Mouse (Mus musculus) naive thymus-derived CD4-positive, alpha-beta T cell, adult 2 months (primary cell): ENCODE data around the gene Copg2.

ENCODE experiments used
- DNase-seq: peaks from one replicate; pipeline ENCODE4 v3.0.0-alpha.2; 2011; ENCODE audit warnings: low read depth

Gene Copg2

DNA sequence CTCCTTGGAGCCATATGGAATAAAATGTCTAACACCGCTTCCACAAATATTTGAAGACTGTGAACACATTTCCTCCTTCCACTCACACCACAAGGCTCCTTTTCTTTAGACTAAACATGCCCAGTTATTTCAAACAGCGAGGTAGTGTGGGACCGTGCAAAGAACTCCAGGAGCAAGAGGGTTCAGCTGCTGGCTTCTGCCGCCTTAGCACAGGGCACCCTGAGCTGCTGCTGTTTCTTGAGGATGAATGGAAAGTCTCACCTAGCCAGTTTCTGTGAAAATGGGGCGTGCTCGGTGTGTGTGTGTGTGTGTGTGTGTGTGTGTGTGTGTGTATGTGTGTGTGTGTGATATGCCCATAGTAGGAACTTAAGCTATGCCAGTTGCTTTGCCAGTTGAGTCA, 162.1 kb downstream of the Copg2 start:
- DNase-seq: no peak

DNA sequence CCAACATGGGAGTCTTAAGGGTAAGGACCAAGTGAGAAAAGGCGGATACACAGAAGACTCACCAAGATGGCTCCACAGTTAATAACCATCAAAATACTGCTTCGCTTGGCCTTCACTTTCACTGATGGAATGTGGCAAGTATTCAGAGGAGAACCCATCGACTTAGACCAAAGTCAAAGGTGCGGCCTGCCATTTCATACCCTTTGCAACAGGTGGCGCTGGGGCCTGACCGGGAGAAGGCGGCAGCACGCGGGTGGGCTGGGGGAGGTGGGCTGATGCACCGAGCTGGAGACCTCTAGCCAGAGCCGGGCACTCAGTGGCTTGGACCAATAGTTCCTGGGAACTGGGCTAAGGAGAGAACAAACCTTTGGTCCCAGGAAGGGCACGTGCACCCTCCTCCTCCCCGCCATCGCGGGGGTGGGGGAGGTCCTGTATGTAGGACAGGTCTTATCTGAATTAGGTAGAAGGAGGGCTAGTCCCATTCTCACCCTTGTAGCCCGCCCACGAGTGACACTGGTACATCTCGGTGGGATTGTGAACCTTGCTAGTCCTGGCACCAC, 163.9 kb downstream of the Copg2 start:
- no peak for DNase-seq

DNA sequence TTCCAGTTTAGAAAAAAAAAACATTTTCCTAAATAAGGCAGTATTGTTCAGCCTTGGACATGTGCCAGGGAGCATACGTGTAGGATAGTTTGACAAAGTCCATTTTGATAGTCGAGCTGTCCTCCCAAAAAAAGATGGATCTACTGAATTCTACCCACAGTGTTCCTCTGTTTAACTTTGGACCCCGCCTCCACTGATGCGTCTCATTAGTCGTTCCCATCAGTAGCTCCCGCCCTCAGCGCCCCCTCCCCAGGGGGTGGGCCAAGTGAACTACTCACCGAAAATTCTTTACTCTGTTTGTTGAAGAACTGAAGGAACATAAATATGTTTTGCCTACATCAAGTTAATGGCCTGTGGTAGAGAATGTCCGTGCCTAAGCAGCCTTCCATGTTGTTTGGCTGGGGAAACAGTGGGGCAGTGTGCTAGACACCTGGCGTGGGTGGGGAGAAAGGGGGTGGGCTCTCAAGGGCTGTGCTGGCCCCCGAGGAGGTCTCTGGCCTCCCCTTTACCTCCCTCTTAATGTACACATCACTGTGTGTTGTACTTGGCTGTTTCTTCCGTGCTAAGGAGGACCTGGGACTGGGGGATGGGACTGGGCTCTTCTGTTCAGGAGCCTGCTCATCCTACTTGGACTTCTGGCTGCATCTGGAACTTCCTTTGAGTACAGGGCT, 166.2 kb downstream of the Copg2 start:
- no peak for DNase-seq

DNA sequence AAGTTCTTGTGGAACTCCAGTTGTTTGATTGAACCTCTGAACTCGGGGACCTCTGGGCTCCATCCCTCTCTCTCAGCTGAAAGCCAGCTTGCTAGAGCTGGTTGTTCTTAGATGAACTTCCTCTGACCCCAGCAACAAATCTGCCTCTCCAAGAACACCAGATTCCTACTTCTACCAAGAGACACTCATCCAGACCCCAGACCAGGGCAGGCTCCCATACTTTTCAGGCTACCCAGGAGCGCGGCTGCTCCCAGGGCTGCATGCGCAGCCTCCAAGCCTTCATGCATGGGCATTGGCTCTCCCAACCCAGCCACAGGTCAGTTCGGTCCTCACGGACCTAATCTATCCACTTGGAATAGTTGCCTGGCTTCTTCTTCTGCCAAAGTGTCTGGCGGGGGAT, 173.3 kb downstream of the Copg2 start, which contains the start of gene Mest:
TSS of gene Mest (plus strand) at position 217 of the 400 bp plus-strand sequence.
- no peak for DNase-seq

DNA sequence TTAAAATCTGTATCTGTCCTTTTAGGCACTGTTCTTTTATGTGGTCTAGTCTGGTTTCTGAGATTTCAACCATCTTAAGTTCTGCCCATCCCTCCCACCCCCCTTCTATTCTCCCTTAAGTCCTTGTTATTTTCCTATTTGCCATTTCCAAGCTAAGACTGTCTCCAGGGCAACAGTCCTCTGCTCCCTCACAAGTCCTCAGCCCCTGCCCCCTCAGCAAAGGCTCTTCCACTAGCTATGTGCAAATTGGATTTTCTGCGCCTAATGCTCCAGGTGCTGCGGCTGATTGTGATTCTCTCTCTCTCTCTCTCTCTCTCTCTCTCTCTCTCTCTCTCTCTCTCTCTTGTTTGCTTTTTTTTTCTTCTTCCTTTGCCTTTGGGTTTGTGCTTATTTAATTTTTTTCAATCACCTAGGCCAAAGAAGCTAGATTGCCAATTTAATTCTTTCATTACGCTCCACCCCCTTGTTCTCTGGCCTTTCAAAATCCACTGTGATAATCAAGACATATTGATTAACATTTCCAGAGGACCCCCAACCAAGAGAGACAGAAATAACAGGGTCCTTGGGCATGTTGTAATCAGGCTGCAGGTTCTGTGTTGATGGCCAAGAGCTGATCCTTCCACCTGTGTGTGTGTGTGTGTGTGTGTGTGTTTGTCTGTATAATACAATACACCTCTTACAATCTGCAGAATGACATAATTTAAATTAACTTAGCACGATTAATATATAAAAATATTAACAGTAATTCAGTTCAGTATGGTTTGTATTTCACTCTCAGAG, 174.0 kb downstream of the Copg2 start:
- DNase-seq: no peak

DNA sequence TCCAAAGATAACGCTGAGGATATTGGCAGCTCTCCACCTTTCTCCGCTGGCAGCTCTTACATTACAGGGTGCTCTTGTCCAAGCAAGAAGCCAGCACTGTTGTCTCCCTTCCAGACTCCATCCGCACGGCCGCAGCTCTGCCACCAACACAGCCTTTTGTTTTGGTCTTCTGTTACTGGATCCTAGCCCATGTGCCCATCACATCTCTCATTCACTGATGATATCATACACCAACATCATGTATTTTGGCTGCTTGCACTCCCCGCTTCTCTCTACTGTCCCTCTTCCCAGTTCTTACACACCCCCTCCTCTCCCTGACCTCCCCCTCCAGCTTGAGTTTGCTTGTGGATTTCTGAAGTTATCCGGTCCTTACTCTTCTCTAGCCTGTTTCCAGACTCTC, 179.8 kb downstream of the Copg2 start:
- no peak for DNase-seq

DNA sequence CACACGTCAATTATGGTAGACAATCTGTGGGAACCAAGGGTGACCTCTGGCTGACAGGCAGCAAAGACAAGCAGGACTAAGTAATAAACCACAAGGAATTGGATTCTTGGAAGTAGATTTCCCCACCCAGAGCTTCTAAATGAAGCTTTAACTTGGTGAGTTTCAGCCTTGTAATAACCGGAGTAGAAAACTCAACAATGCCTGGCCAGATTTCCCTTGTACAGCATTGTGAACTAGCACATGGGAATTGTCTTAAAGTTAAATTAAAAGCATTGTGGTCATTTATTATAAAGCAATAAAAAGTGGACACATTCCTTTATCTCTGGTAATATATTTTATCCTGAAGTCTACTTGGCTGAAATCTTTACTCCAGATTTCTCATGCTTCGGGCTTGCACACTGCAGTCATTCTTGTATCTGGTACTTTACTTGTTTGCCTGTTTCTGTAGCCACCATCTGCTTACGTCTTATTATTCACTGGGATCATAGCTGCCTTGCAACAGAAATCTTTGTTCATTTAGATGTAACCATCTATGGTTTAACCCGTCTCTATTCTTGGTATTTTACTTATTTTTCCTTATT, 181.6 kb downstream of the Copg2 start:
- DNase-seq: no peak

DNA sequence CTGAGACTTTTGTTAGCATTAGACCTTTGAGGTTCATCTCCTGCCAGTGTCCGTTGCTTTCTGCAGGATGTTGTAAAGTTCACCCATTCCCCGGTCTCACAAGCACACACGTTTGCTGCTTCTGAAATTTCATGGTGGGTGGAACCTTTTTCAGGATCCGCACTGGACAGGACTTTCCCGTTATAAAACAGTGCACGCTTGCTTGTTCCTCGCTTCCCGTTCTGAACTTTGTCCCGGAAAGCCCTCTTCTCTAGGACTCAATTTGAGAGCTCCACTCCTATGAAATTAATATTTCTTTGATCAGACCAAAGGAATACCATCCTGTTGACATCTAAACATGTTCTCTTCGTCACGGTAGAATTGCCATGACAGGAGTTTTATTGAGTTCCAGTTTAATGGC, 182.7 kb downstream of the Copg2 start:
- no peak for DNase-seq

DNA sequence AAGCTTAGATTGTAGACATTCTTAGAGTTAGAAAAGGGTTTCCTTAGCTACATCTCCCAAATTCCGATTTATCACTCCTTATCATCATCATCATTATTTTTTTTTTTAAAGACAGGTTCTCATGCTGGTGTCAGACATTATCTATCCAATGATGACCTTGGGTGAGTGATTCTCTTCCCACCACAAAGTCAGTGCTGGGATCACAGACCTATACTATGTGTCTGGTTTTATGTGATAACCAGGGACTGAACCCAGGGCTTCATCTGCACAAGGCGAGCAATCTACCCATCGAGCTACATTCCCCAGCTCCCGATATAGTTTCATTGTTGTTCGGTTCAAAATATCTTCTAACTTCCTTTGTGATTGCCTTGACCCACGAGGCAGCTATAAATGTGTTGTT, 183.1 kb downstream of the Copg2 start:
- DNase-seq: no peak

DNA sequence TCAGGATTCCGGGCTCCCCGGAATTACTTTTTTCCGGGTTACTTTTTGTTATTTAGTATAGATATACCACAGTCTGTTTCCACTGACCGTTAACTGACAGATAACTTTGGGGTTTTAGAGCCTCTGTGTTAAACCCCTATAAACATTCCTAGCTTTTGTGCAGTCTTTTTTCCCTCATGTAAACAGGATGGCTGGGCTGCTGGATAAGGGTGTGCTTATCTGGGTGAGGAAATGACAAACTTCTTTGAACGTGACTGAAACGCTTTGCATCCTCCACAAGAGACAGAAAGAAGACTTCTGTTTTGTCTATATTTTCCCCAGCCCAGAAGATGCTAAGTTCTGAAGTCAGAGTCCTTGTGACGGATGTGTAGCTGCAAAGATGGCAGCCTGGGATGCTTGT, 184.1 kb downstream of the Copg2 start:
- no peak for DNase-seq

DNA sequence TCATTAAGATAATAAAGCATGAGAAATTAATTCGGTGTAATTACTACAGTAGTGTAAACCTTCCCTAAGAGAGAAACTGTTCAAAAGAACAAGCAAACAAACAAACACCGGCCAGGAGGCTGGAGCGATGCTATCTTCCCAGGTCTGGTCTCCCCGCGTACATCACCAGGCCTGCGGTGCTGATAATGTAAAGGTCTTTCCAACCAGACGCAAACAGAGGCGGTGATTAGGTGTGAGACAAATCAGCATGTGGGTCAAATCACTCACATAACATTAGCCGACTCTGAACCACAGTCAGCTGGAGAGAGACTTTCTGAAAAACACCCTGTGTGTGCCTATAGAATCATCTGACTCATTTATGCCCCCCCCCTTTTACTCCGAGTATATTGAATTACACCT, 185.2 kb downstream of the Copg2 start:
- DNase-seq: no peak

DNA sequence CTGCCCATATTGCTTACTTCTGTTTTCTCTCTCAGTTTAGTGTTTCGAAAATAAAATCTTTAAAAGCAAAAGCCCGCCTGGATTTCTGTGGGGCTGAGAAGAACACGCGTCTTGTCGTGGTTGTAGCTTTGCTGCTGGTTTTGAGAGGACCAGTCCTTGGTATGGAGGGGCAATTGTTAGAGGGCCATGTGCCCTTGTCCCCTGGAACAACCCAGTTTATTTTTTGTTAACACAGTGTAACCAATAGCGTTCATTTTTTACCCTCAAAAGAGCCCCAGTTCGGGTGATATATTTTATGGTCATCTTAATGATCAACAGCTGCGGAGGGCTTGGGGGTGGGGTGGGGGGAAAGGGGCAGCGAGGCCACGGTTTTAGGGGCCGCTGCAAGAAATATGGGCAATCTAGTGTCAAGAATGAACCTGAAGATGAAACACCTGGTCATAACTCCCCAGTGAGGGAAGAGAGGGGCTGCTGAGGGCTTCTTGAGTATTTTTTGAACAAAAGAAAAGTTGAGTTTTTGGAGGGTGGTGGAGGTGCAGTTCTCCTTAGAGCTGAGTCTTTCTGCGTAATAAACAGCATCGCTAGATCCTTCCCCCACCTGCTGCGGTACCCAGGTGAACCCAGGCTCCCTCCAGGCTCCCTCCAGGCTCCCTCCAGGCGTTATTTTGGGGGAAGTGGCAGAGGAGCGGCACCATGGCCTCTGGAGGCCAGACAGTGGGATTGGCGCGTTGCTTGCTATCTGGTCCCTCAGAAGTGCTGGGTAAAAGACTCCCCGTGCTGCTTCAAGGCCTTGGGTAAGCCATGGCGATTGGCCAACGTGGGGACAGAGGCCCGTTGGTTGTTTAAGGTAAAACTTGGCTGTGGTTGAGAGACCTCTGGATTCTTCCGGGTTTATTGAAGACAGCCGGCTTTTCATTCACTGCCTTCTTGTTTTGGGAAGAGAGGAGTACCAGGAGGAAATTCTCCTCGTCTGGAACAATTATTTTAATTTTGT, 185.9 kb downstream of the Copg2 start:
- DNase-seq: no peak

DNA sequence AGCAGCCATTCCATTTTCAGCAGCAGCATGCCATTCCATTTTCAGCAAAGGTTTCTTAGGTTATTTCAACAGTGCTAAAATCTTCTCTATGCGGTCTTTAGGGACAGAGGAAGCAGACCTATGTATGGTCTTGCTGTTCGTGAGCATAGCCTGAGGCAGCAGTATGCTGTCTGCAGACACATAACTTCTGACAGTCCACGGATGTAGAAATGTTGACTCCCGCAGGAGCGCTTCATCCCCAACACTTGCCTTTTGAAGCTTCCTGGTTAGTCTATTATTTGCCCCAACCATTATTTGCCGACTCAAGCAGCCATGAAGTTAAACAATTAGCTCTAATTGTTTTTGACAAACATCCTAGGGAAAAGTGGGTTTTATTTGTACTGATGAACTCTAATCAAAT, 187.5 kb downstream of the Copg2 start:
- no peak for DNase-seq

DNA sequence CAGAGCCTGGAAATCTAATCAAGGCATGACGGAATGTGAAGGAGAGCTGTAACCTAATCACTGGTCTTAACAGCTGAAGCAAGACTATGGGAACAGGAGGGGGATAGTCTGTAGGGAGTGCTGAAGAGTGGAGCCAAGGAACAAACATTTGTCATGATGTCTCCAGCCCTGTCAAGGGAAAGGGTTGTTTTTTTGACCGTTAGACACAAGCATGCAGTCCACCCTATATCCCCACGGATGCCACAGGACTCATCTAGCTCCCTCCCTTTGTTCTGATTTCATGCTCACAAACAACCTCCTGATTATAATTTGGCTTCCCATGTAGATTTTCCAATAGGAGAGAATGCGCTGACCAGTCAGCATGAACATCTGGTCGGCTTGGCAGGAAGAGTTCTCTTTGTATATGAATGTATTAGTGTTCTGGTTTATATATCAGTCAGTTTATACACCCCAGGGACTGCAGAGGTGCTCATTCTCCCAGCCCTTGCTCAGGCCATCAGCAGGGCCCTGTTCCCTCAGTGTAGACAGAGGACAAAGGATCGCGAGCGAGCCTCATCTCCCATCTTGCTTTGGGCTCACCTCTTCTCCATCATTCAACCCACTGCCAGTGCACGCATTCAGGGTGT, 192.5 kb downstream of the Copg2 start:
- DNase-seq: no peak

DNA sequence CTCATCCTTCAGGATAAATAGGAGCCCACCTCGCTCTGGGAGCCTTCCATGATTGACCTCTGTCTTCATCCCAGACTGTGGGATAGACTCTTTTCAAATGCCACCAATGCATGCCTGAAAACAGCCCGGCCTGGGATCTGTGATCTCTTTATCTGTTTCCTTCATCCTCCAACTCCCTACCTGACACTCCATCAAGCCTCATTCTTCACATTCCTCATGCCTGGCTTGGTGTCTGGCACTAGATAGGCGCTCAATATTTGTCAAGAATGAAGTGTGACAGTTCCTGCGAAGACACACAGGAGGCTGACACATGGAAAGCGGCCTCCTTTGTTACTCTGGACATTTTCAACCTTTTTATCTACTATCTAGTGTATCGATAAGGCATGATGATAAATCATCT, 193.1 kb downstream of the Copg2 start:
- no peak for DNase-seq

DNA sequence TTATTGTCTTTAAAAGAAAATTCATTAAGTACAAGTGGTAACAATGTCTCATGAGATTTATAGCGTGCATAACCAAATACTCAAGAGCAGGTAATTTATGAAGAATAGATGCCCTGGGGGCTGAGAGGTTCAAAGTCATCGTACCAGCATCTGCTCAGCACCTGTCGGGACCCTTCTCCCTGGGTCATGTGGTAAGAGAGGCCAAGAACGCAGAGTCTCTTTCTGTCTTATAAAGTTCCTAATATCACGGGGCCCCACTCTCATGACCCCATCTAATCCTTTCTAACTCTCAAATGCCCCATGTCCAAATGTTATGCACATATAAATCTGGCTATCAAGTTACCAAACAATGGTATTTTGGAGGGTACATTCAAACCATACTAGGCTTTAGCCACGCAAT, 193.7 kb downstream of the Copg2 start:
- DNase-seq: no peak

DNA sequence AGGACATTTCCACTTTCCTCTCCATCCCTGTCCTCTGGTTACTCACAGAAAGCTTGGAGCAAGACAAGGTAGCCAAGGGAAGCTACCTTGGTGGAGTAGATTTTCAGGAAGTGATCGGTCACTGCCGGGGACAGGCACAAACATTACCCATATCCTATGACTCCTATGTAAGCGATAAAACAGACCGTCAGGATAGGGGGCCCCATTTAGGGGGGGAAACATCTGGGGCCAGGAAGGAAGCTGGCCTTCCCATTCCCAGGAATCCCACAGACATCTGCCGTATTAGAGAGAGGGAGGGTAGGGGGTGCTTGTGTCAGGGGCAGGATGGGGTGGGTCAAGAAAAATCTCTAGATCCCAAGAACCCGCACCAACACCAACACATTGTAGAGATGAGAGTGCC, 196.4 kb downstream of the Copg2 start:
- no peak for DNase-seq

DNA sequence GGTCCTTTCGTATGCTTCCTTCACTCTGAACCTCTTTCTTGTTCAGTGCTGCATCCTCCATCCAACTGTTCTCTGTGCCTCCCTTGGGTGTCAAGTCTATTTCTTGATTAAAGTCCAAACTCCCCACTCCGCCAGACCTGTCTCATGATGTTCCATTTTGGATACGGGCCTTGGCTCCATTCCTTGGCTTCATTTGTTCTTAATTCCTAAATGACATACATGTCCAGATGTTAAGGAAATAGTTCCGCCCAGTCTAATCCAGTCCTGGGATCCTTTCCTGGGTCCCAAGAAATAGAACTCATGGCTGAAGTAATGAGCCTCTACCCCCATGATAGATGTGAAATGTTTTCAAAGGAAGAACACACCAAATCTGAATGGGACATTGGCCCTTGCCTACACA, 198.6 kb downstream of the Copg2 start:
- DNase-seq: no peak
